Mouse (Mus musculus): ENCODE results near the gene Ryr1.

DNA sequence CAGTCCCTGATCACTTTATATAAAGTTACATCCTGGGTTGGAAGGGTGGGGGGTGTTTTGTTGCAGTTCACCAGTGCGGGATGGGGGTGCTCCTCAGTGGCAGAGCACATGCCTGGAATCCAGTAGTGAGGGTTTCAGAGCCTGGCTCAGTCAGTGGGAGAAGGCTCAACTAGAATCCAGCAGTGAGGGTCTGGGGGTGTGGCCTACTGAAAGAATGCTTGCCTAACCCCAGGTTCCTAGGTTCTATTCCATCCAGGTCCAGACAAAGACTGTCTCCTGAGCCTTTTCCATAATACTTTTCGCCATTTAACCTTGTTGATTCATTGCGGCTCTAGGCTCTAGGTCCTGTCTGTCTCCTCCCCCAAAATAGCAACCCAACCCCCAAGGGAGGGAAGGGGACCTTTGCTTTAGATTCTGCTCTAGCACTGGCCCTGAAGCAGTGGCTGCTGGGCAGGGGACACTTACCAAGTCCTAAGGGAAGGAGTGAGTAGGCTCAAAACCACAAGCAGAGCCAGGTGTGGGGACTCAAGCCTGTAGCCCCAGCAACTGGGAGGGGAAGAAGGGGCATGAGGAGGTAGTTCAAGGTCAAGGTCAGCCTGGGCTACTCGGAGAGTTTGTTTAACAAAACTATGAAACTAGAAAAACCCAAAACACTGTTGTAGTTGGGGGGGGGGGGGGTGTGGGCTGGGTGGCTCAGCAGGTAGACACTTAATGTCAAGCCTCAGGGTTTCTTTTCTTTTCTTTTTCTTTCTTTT lies 158.1 kb downstream of the Ryr1 start:
- TF ChIP-seq CTCF (IDR thresholded peaks at IDR 0.05), result no peak
- no peak for TF ChIP-seq EP300 (IDR thresholded peaks at IDR 0.05)

All from lung, postnatal 0 days (tissue).